Mouse (Mus musculus) layer of hippocampus, adult 9-10 months (tissue): ENCODE results near the gene Knop1.

Experiments
- DNase-seq: peaks from one replicate; pipeline ENCODE4 v3.0.0; 2022; ENCODE audit warnings: low spot score

Gene Knop1

GRCm38 (mm10) chr7:118848796-118849195, 7.3 kb downstream of the Knop1 start:
- no peak for DNase-seq

GRCm38 (mm10) chr7:118846329-118846728, 9.7 kb downstream of the Knop1 start:
- no peak for DNase-seq

- DNase-seq, result no peak
Observed at GRCm38 (mm10) chr7:118845141-118845540, 10.9 kb downstream of the Knop1 start.

DNA sequence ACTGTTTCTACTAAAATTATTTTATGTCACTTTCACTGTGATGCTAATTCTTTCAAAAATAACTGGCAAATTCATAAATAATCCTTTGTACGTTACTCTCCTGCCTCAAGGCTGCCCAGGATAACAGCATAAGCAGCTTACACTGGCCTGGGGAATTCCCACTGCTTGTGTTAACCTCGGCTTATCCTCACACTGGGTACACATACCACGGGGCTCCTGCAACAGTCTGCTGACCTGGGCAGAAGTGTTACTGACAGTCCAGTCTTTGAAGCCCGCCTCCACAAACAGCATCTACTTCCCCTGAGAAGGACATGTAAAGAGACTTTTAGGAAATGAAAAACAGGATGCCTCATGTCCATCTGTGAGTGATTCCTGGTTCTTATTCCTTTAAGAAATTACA, 13.1 kb downstream of the Knop1 start:
- no peak for DNase-seq

DNA sequence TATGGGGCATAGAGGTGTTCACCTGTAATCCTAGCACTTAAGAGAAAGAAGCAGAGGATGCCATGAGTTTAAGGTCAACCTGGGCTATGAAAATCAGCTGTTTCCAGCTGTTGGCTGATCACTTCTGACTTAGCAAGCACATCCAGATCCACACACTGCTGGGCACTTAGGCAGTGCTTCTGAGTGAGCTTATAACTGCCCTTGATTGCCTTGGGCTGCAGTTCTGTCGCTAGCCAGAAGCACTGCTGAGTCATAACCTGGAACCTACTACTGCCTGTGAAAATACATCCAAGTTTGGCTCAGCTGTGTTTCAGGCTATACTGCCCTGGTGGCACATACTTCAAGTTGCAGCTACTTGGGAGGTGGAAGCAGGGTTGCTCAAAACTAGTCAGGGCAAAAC, 14.3 kb downstream of the Knop1 start:
- DNase-seq, result no peak

DNA sequence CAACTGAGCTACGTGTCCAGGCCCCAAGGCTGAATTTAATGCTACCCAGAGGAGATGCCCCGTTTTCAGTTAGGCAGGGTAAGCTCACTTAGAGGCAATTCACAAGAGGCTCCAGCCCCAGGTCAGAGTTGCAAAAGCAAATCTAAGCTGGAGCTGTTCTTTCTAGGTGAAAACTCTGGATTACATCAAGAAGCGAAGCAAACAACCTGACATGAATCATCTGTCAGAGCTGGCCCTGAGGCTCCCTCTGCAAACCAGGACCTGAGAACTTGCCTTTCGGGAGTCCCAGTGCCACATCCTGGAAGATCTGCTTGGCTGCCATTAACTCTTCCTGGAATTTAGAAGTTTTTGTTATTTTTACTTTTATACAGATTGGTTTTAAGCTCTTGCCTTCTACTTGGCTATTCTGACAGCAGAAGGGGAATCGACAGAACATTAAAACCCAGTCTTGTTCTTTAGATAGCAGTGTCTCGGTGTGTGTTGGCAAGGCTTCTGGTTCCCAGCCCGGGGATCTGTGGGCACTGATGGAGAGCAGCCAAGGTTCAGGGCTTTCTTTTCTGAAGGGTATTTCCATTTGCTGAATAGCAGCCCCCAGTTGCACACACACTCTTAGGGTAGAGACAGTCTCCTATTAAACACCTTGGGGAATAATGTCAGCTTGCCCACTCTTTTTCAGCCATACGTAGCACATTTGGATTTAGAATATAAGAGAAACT, 14.9 kb downstream of the Knop1 start:
- no peak for DNase-seq

GRCm38 (mm10) chr7:118837901-118838300, 18.2 kb downstream of the Knop1 start:
- DNase-seq, result no peak

GRCm38 (mm10) chr7:118827975-118828416, 28.1 kb downstream of the Knop1 start:
- no peak for DNase-seq

GRCm38 (mm10) chr7:118824451-118824850, 31.6 kb downstream of the Knop1 start:
- no peak for DNase-seq

DNA sequence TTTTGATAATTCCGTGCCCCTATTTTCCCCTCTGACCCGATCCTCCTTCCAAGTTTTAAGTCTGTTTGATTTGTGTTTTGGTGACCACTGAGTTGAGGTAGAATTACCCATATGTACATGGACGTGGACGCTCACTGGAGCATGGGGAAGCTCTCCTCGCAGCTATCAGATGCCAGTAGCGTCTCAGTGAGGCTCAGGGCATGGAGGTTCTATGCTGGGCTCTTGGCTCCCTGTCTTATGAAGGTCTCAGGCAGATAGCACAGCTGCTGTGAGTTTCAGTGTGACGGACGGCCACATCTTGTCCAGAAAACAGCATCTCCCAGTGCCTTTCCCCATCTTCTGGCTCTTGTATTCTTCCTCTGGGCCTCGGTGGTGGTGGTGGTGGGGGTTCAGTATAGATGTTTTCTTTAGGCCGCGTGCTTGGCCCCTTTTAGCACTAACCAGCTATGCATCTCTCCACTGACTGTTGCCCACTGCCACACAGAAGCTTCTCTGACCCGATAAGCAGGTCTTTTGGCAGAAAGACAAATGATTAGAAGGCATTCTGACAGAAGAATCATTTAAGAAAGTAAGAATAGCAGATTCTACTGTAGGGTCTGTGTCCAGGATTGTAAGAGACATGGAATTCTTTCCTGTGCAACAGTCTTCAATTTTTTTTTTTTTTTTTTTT, 34.0 kb downstream of the Knop1 start:
- DNase-seq, result no peak

GRCm38 (mm10) chr7:118821356-118821755, 34.7 kb downstream of the Knop1 start:
- no peak for DNase-seq

GRCm38 (mm10) chr7:118819666-118820065, 36.4 kb downstream of the Knop1 start:
- no peak for DNase-seq

GRCm38 (mm10) chr7:118817741-118818140, 38.3 kb downstream of the Knop1 start:
- DNase-seq, result no peak

DNA sequence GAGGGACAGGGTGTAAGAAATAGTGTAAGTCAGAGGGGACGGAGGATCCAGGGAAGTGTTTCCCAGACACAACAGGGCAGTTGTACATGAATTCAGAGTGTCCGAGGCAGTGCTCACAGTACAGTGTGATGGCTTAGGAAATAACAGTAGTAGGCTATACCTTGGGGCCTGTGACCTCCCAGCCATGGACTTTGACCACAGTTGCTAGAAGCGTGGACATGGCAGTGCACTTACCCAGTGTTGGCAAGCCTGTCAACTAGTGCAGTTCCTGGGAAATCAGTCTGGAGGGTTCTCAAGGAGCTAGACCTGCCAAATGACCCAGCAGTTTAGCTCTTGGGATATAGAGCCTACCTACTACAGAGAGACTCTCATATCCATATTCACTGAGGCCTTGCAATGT, 39.8 kb downstream of the Knop1 start:
- no peak for DNase-seq

DNA sequence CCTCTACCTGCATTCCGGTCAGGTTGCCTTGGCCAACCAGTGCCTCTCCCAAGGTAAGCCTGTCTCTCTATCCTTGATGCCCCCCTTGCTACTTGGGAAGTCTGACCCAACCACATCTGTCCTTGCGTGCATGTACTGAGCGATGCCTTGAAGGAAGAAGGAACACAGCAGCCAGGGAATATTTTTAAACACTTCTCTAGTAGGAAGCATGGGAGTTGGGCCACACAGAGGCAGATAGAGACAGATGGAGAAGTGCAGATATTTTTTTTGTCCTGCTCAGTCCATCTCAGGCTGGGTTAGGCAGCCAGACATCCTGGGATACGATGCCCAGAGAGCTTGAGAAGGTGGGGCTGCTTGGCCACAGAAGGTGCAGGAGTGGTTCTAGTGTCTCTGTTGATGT, 42.5 kb downstream of the Knop1 start:
- no peak for DNase-seq

- DNase-seq, result no peak
Observed at GRCm38 (mm10) chr7:118811407-118812106, 44.5 kb downstream of the Knop1 start.

- no peak for DNase-seq
Observed at GRCm38 (mm10) chr7:118807899-118808298, 48.2 kb downstream of the Knop1 start.

DNA sequence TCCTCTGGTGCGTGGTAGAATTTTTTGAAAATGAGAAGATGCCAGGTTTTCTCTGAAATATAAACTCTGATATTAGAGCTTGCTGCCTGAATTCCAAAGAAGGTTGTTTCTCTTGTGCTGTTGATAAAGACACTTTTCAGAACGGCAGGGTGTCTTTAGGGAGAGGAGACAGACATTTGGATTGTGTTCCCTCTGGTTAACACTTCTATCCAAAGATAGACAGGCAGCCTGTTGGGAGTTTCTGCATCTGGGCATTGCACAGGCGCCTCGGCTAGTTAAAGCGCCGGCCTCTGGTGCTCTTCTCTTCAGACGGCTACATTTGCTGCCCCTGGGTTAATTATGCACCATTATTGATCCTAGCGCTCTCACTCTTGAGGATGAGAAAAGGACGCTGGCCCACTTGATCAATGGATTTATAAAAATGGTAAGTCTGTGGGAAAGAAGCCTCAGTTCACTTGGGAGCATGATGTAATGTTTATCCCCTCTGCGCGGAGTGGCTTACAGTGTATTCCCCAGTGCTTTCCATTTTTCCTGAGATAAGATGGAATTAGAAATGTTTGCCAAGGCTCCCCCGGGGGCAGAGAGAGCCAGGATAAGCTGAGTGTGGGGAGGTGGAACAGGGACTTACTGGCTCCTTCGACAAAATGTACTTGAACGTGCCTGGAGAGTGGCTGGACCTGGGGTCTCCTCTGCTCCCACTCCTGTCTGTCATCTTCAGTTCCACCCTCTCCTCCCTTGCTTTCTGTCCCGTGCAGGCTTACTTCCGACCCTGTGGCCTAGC, 49.2 kb downstream of the Knop1 start:
- DNase-seq, result no peak

DNA sequence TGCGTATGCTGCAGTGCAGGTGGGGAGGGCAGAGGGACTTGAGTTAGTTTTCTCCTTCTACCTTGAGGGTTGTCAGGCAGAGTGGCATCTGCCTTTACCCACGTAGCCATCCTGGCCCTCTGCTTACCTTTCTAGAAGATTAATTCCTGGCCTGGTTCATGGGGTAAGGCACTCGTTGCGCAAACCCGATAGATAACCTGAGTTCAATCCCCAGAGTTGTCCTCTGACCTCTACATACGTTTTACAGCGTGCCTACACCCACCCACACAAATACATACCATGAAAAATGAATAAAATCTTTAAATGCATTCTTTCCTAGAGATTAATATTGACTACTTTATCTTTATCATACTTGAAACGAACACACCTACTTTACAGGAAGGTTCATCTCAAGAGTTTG, 52.6 kb downstream of the Knop1 start:
- DNase-seq, result no peak

DNA sequence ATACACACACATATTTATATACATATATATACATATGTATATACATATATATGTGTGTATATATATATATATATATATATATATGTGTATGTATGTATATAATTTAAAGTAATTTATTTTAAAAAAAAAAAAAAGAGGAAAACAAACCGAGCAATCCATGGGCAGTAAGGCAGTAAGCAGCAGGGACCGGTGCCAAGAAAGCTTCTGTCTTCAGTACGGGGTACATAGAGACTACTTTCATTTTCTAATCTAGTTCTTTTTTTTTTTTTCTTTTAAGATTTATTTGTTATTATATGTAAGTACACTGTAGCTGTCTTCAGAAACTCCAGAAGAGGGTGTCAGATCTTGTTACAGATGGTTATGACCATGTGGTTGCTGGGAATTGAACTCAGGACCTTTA, 54.3 kb downstream of the Knop1 start:
- no peak for DNase-seq

- DNase-seq, result no peak
Observed at GRCm38 (mm10) chr7:118800112-118800734, 55.8 kb downstream of the Knop1 start.

GRCm38 (mm10) chr7:118798105-118798570, 57.9 kb downstream of the Knop1 start:
- DNase-seq, result no peak
